Mouse (Mus musculus): ENCODE results near the gene Fgr.

Gene Fgr

GRCm38 (mm10) chr4:133035446-133035845 lies 61.6 kb downstream of the Fgr start:
- DNase-seq (ENCODE audit: low read depth) = no peak

- no peak for DNase-seq (ENCODE audit: low read depth)
These were observed 62.1 kb downstream of the Fgr start for GRCm38 (mm10) chr4:133035946-133036345.

- no peak for DNase-seq (ENCODE audit: low read depth)
These were observed 63.4 kb downstream of the Fgr start for GRCm38 (mm10) chr4:133037293-133037692.

GRCm38 (mm10) chr4:133037798-133038197 lies 63.9 kb downstream of the Fgr start:
- no peak for DNase-seq (ENCODE audit: low read depth)

GRCm38 (mm10) chr4:133038521-133039115 lies 64.7 kb downstream of the Fgr start:
- DNase-seq (ENCODE audit: low read depth) = peak; percentile 34

- peak; percentile 29 for DNase-seq (ENCODE audit: low read depth)
These were observed 65.4 kb downstream of the Fgr start for GRCm38 (mm10) chr4:133039116-133039819.

- DNase-seq (ENCODE audit: low read depth) = no peak
These were observed 65.9 kb downstream of the Fgr start for GRCm38 (mm10) chr4:133039832-133040231.

- no peak for DNase-seq (ENCODE audit: low read depth)
These were observed 66.5 kb downstream of the Fgr start for GRCm38 (mm10) chr4:133040241-133040904.

- DNase-seq (ENCODE audit: low read depth) = no peak
These were observed 68.3 kb downstream of the Fgr start for GRCm38 (mm10) chr4:133042244-133042643.

- DNase-seq (ENCODE audit: low read depth) = no peak
These were observed 69.0 kb downstream of the Fgr start for GRCm38 (mm10) chr4:133042651-133043635.

GRCm38 (mm10) chr4:133043798-133044646 lies 70.1 kb downstream of the Fgr start:
- DNase-seq (ENCODE audit: low read depth) = no peak

GRCm38 (mm10) chr4:133044647-133045094 lies 70.8 kb downstream of the Fgr start:
- no peak for DNase-seq (ENCODE audit: low read depth)

GRCm38 (mm10) chr4:133045771-133046474 lies 72.0 kb downstream of the Fgr start:
- no peak for DNase-seq (ENCODE audit: low read depth)

- no peak for DNase-seq (ENCODE audit: low read depth)
These were observed 72.9 kb downstream of the Fgr start for GRCm38 (mm10) chr4:133046691-133047352.

- DNase-seq (ENCODE audit: low read depth) = no peak
These were observed 73.6 kb downstream of the Fgr start for GRCm38 (mm10) chr4:133047353-133048105.

- DNase-seq (ENCODE audit: low read depth) = no peak
These were observed 75.4 kb downstream of the Fgr start for GRCm38 (mm10) chr4:133049071-133049920.

GRCm38 (mm10) chr4:133050196-133050836 lies 76.4 kb downstream of the Fgr start:
- DNase-seq (ENCODE audit: low read depth) = no peak
